Mouse (Mus musculus) MEL (cell line): ENCODE data around the gene Calb2.

ENCODE experiments used
- CTCF ChIP-seq, 3 experiments: IDR thresholded peaks in 2 of 3; conservative IDR thresholded peaks in 1 of 3; 2 replicates each; pipeline ENCODE4 v1.5.1; 2011 to 2012; ENCODE audit warnings: low read length in 3 of 3, low read depth in 2 of 3, mild to moderate bottlenecking in 2 of 3, improper control_type of control experiment in 1 of 3, inconsistent platforms in 1 of 3, mixed read lengths in 1 of 3, moderate library complexity in 1 of 3; ENCODE audit not compliant: control insufficient read depth in 1 of 3, insufficient read depth in 1 of 3, poor library complexity in 1 of 3, severe bottlenecking in 1 of 3
- ELF1 ChIP-seq: IDR thresholded peaks from 2 replicates; pipeline ENCODE4 v1.6.1; 2014; ENCODE audit warnings: low read depth, mild to moderate bottlenecking, inconsistent platforms, low read length, improper control_type of control experiment, moderate library complexity
- EP300 ChIP-seq, 2 experiments: IDR thresholded peaks; 2 replicates each; pipeline ENCODE4 v1.6.1; 2011; ENCODE audit warnings: improper control_type of control experiment in 2 of 2, low read length in 2 of 2, low read depth in 1 of 2, mild to moderate bottlenecking in 1 of 2
- MEF2A ChIP-seq: IDR thresholded peaks from 2 replicates; pipeline ENCODE4 v1.6.1; 2014; ENCODE audit warnings: low read depth, mild to moderate bottlenecking, inconsistent platforms, low read length, improper control_type of control experiment; ENCODE audit not compliant: poor library complexity, insufficient replicate concordance, severe bottlenecking; ENCODE audit errors: extremely low read depth

GRCm38 (mm10) chr8:110100907-110101306 is 67.1 kb downstream of the Calb2 start, which contains the start of gene Gm21964:
- TF ChIP-seq ELF1: no peak
- no peak for TF ChIP-seq EP300 (IDR thresholded peaks at IDR 0.05; ENCODE audit: low read depth in 1 of 2, low read length in 2 of 2)
- TF ChIP-seq CTCF (IDR thresholded peaks at IDR 0.05 in 2 of 3, conservative IDR thresholded peaks at IDR 0.05 in 1 of 3; ENCODE audit: control insufficient read depth in 1 of 3, insufficient read depth in 1 of 3, low read depth in 2 of 3, low read length in 3 of 3, poor library complexity in 1 of 3, severe bottlenecking in 1 of 3): no peak
- no peak for TF ChIP-seq MEF2A
